Mouse (Mus musculus): ENCODE data around the gene Hist1h3g.

DNA sequence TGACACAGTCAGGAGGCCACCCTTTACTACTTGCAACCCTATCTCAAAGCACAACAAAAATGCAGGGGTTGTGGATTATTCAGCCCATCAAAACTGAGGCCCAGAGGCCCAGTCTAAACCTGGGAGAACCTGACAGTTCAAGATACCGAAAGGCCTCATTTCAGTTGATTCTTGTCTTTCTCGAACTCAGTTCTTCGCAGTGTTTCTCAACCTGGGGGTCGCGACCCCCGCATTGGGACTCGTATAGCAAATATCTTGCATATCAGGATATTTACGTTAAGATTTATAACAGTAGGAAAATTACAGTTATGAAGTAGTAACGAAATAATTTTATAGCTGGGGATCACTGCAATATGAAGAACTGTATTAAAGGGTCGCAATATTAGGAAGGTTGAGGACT lies 9.3 kb upstream of the Hist1h3g start:
- TF ChIP-seq CTCF (IDR thresholded peaks at IDR 0.05) (no peak), POLR2A (IDR thresholded peaks at IDR 0.05; ENCODE audit: insufficient read depth, low read depth, low read length) (no peak)
